Mouse (Mus musculus) midbrain, embryonic 16.5 days (tissue): ENCODE data around the gene Vmn1r201. TPM values are rescaled to one million over a fixed set of nuclear protein-coding genes. Genes with fewer than 3 reads are reported as not detected.

Experiments used
- ATAC-seq: fragments of 200-750 bp; cut with Nextera tagmentation; 2 replicates; pipeline ENCODE4 v1.8.0; 2017; ENCODE audit warnings: moderate TSS enrichment
- H3K27ac ChIP-seq: fragments of 300-500 bp; sonication (generic); 2 replicates; pipeline ENCODE4 v1.5.1; 2014; ENCODE audit warnings: mild to moderate bottlenecking, low read length, mixed read lengths
- H3K27me3 ChIP-seq: fragments of 300-500 bp; sonication (generic); 2 replicates; pipeline ENCODE4 v1.6.1; 2014; ENCODE audit warnings: low read depth, low read length, mixed read lengths; ENCODE audit not compliant: control insufficient read depth, insufficient read depth
- H3K36me3 ChIP-seq: fragments of 300-500 bp; sonication (generic); 2 replicates; pipeline ENCODE4 v1.6.1; 2014; ENCODE audit warnings: mild to moderate bottlenecking, low read length, moderate library complexity, mixed read lengths; ENCODE audit not compliant: control insufficient read depth, insufficient read depth
- H3K4me1 ChIP-seq: fragments of 300-500 bp; sonication (generic); 2 replicates; pipeline ENCODE4 v1.6.1; 2014; ENCODE audit warnings: mild to moderate bottlenecking, low read length, mixed read lengths; ENCODE audit not compliant: control insufficient read depth, insufficient read depth
- H3K4me2 ChIP-seq: fragments of 300-500 bp; sonication (generic); 2 replicates; pipeline ENCODE4 v1.6.1; 2014; ENCODE audit warnings: mild to moderate bottlenecking, low read length, mixed read lengths
- H3K4me3 ChIP-seq: fragments of 300-500 bp; sonication (generic); 2 replicates; pipeline ENCODE4 v1.5.1; 2014; ENCODE audit warnings: low read depth, mild to moderate bottlenecking, low read length, moderate library complexity, mixed read lengths
- H3K9ac ChIP-seq: fragments of 300-500 bp; sonication (generic); 2 replicates; pipeline ENCODE4 v1.6.1; 2014; ENCODE audit warnings: low read depth, low read length, mixed read lengths
- H3K9me3 ChIP-seq: fragments of 300-500 bp; sonication (generic); replicated peaks from 2 replicates; pipeline ENCODE4 v1.6.1; 2014; ENCODE audit warnings: mild to moderate bottlenecking, low read length, mixed read lengths; ENCODE audit not compliant: control insufficient read depth, poor library complexity, severe bottlenecking
- WGBS: fragments of 180-500 bp; shearing (Covaris S2); extraction: QIAGEN DNeasy Blood & Tissue Kit; methylation state at CpG from one replicate; pipeline ENCODE4 v1.1.7; 2014; 5-methylcytosine and 5-hydroxymethylcytosine counted together
- polyA plus RNA-seq: library from polyadenylated mRNA; unstranded; fragments of >200 nt; fragmentation: Nextera tagmentation; extraction: Ambion mirVana; gene quantifications from 2 replicates; pipeline ENCODE4 v1.2.1, GENCODE M21; 2015

Gene Vmn1r201
- polyA plus RNA-seq = not detected in 2 replicates

- H3K4me3 ChIP-seq = no peak within 1 kb of the TSS
- H3K27ac ChIP-seq = no peak within 1 kb of the TSS
- no peaks in the 10 kb centered on the region for H3K27me3 ChIP-seq
- H3K36me3 ChIP-seq = no peaks in the 10 kb centered on the region
- WGBS = 76% methylated on average over 1 of the region's 1 CpGs
- no peaks in the 10 kb centered on the region for H3K4me1 ChIP-seq
- H3K9ac ChIP-seq = no peak within 1 kb of the TSS
- no peak for ATAC-seq
- H3K4me2 ChIP-seq = no peak within 1 kb of the TSS
- H3K9me3 ChIP-seq = no peaks in the 10 kb centered on the region
Measured at GRCm38 (mm10) chr13:22471623-22472022, at the start of gene Vmn1r201. Vmn1r201 (plus strand) TSS chr13:22471923.

- no peaks in the 10 kb centered on the region for H3K4me1 ChIP-seq
- no peaks in the 10 kb centered on the region for H3K27me3 ChIP-seq
- H3K4me2 ChIP-seq = no peak overlapping the region
- H3K9ac ChIP-seq = no peak overlapping the region
- H3K9me3 ChIP-seq = no peaks in the 10 kb centered on the region
- H3K36me3 ChIP-seq = no peaks in the 10 kb centered on the region
- no peak overlapping the region for H3K4me3 ChIP-seq
- no peak for ATAC-seq
- no peak overlapping the region for H3K27ac ChIP-seq
Measured at GRCm38 (mm10) chr13:22455145-22455544, 16.6 kb upstream of the Vmn1r201 start.

- Histone ChIP-seq H3K27me3 (no peaks in the 10 kb centered on the region), H3K27ac (no peak overlapping the region), H3K4me2 (no peak overlapping the region), H3K4me1 (no peaks in the 10 kb centered on the region), H3K9ac (no peak overlapping the region), H3K36me3 (no peaks in the 10 kb centered on the region), H3K4me3 (no peak overlapping the region), H3K9me3 (no peaks in the 10 kb centered on the region)
- WGBS = 45% methylated on average over 3 of the region's 3 CpGs
- ATAC-seq = no peak
Measured at GRCm38 (mm10) chr13:22502431-22502830, 30.7 kb downstream of the Vmn1r201 start.

GRCm38 (mm10) chr13:22505281-22505680, 33.6 kb downstream of the Vmn1r201 start, which contains the start of gene Vmn1r202:
Vmn1r202 (minus strand) TSS chr13:22505381.
- Histone ChIP-seq H3K9ac (no peak within 1 kb of the TSS), H3K4me1 (no peaks in the 10 kb centered on the region), H3K9me3 (no peaks in the 10 kb centered on the region), H3K36me3 (no peaks in the 10 kb centered on the region), H3K27me3 (no peaks in the 10 kb centered on the region), H3K27ac (no peak within 1 kb of the TSS), H3K4me2 (no peak within 1 kb of the TSS), H3K4me3 (no peak within 1 kb of the TSS)
- no peak for ATAC-seq

- Histone ChIP-seq H3K9ac (no peak within 1 kb of the TSS), H3K27me3 (no peaks in the 10 kb centered on the region), H3K4me2 (no peak within 1 kb of the TSS), H3K4me1 (no peaks in the 10 kb centered on the region), H3K9me3 (no peaks in the 10 kb centered on the region), H3K36me3 (no peaks in the 10 kb centered on the region), H3K27ac (no peak within 1 kb of the TSS), H3K4me3 (no peak within 1 kb of the TSS)
- no peak for ATAC-seq
Measured at GRCm38 (mm10) chr13:22517814-22518213, 46.1 kb downstream of the Vmn1r201 start, which contains the start of gene Vmn1r203. Vmn1r203 (plus strand) TSS chr13:22518114.

Other genes starting within 250 kb of the Vmn1r201 start
- gene Vmn1r193, start 248.8 kb upstream of the Vmn1r201 start, polyA plus RNA-seq = not detected in 2 replicates
- not detected in 2 replicates for gene Vmn1r194, start 227.7 kb upstream of the Vmn1r201 start, polyA plus RNA-seq
- gene Vmn1r195, start 201.4 kb upstream of the Vmn1r201 start, polyA plus RNA-seq = not detected in 2 replicates
- gene Vmn1r196, start 182.0 kb upstream of the Vmn1r201 start, polyA plus RNA-seq = not detected in 2 replicates
- gene Vmn1r197, start 147.3 kb upstream of the Vmn1r201 start, polyA plus RNA-seq = not detected in 2 replicates
- not detected in 2 replicates for gene Vmn1r198, start 121.6 kb upstream of the Vmn1r201 start, polyA plus RNA-seq
- not detected in 2 replicates for gene Vmn1r199, start 92.1 kb upstream of the Vmn1r201 start, polyA plus RNA-seq
- gene Vmn1r200, start 81.5 kb upstream of the Vmn1r201 start, polyA plus RNA-seq = not detected in 2 replicates
- gene Vmn1r202, start 33.5 kb downstream of the Vmn1r201 start, polyA plus RNA-seq = not detected in 2 replicates
- gene Vmn1r203, start 46.2 kb downstream of the Vmn1r201 start, polyA plus RNA-seq = not detected in 2 replicates
- not detected in 2 replicates for gene Vmn1r204, start 81.3 kb downstream of the Vmn1r201 start, polyA plus RNA-seq
- gene Vmn1r205, start 121.1 kb downstream of the Vmn1r201 start, polyA plus RNA-seq = not detected in 2 replicates
- not detected in 2 replicates for gene Vmn1r206, start 152.3 kb downstream of the Vmn1r201 start, polyA plus RNA-seq